Mouse (Mus musculus) neutrophil, adult 5-6 weeks (primary cell): ENCODE results near the gene Itgb6. TPM values are rescaled to one million over a fixed set of nuclear protein-coding genes. Genes with fewer than 3 reads are reported as not detected.

Experiments used
- ATAC-seq: fragments of 151-379, 151-347 bp; 2 replicates; pipeline ENCODE4 v1.8.0; 2017; ENCODE audit warnings: mild to moderate bottlenecking, moderate TSS enrichment; ENCODE audit not compliant: insufficient number of reproducible peaks, poor library complexity, low FRiP score, severe bottlenecking; ENCODE audit errors: extremely low read depth
- total RNA-seq: library from RNA; stranded (forward); fragments of 200-1000 nt; gene quantifications from 2 replicates; pipeline ENCODE4 v1.2.3, GENCODE M21; 2017

Gene Itgb6
- total RNA-seq, 1 experiment from 2014 or later = not detected

DNA sequence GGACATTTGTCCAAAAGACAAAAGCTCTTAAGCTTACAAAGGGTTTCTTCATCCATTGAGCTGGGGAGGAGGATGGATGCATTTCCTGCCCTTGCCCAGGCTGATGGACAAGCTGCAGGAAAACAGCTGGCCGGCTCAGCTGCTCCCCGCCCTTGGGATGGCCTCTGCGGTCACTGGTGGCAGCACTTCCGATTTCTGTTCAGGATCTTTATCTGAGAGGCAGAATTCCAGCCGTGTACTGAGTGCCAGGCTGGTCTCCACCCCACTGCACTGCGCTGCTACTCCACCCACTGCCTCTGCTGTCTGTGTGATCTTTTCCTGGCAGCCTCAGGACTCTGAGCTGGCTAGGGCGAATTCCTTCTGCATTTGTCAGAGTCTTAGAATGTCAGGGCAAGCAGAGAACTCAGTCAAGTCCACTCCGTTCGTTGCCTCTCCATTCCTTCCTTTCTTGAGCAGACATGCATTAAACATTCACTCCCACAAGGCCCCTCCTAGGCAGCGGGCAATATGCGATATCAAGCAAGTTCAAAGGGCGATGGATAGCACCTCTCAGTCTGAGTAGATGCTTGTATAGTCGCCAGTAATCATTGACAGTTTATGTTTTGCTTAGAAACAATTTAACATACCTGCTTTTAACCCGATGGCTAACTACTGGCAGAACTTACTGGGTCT is 33.4 kb downstream of the Itgb6 start:
- ATAC-seq = no peak

DNA sequence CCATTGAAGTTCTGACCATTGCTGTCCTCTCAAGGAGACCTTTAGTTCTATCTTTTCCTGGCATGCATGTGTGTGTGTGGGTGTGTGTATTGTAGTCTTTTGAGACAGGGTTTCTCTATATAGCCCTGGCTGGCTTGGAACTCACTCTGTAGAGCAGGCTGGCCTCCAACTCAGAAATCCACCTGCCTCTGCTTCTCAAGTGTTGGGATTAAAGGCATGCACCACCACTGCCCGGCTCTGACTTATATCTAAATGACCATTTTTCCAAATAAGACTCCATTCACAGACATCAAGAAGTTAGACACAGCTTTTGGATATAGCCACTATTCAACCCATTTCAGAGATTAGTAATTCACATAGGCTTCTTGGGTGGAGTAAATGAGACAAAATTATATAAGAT is 34.3 kb downstream of the Itgb6 start:
- no peak for ATAC-seq

DNA sequence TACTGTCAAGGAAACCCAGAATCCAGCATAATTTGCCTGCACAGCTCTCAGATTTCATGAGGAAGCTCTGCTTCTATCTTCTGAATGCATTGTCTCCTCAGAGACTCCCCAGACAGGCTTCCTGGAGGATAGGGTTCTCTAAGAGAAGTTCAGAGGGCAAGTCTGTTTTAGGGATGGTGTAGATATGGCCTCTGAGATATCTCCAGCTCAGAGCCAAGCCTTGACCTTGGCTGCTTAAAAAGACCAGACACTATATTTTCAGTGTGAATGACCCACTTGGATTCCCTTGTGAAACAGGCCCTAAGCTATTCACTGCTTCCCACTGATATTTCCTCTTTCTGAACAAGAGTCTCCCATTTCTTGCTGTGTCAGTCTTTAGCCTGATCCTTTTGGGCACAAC is 36.5 kb downstream of the Itgb6 start:
- ATAC-seq = no peak

DNA sequence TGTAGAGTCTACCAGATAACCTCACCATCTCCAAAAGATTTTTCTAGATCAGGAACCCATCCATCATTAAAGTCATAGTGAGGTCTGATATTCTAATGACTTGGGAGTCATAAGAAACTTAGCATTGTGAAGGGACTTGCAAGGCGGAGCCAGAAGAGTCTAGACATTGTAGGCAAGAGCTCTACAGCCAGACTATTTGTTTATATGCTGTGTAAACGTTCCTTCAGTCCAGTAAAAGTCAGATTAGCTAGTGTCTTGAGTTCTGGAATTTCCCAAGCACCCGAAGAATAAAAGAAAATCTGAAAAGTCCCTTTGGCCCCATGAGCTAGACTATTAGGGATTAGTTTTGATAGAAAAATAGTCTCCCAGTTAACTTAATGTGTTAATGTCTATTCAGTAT is 38.3 kb downstream of the Itgb6 start:
- ATAC-seq = no peak

DNA sequence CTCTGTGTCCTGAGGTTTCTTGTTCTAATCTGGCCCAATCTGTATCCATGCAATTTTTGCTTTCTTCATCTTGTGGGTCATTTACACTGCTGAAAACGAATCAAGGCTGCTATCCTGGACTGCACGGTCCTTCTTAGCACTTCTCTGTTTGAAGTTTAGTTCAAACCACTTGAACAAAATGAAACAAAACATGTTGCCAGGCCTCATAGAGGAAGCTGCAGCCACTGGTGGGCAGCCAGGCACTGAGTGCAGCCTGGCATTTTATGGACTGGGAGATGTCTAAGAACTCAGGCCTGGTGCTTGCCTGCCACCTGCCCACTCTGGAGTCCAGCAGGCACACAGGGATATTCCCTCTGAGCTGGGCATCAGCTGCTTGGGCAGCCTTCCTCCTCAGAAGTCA is 39.9 kb downstream of the Itgb6 start:
- ATAC-seq = no peak

DNA sequence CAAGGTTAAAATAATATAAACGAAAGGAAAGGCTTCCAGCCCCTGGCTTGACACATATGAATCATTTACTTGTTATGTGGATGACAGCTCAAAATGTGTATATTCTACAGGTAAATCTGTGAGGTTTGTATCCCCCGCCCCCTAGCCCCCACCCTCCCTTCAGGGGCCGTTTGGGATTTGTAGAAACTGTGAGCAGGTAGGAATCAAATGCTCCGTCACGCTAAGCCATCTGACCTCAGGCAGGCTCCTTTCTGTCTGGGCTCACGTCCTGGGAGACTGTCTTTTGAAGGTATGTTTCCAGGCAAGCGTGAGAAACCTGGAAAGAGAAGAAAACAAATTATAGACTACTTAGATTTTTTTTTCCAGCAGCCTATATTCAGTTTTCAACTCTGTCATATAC is 48.0 kb downstream of the Itgb6 start:
- ATAC-seq = no peak

DNA sequence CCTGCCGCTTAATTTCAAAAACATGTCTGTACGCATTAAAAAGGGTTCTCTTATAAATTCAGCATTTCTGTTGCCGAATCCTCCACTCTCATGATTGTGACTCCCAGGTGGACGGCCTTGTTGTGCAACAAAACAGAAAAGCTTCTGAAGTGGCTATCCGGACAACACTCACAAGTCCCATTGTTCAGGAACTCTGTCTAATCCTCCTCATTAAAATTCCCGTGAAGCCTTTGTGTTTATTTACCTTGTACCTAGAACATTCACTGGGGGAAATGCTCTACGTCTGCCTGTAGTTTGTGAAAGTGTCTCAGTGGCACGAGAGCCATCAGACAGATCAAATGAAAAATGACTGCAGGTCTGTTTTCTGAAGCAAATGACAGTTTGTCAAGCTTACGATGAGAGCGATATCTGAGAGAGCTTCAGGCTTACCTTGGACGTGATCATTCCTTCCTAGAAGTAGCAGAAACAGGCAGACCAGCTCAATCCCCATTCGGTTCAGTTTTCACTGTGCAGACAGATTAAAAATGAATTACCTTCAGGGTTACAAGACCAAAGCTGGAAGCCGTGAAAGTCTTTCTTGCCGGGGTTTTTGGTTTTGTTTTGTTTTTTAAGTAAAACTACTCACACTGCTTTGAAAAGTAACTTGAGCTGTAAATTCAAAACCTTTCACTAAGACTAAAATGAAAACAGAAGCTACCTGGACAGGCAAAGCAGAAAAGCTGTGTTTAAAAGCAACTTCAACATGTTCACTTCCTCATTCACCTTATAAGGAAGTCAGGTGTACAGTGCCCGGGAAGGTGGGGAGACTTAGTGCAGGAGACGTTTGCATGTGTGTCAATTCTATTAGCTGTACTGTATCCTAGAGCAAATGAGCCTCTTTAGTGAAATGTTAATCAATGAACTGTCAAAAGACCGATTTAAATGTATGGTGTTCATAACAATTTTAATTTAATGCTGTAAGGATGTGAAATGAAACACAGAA is 49.2 kb downstream of the Itgb6 start:
- ATAC-seq = no peak

DNA sequence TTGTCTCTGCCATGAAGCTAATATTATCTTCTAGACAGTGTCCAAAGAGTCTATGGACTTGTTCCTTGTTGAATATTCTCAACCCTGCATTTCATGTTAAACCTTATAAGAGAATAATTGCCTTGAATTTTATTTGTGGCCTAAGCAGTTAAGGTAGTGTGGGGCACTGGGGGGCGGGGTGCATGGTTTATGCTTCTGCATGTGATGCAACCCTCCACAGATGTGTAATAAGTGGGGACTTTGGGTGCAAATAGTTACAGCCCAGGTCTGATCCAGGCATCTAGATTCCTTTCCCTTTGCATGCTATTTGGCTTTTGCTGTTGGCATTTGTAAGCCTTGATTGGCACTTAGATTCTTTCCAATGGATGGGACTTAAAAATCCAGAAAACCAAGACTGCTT is 51.2 kb downstream of the Itgb6 start:
- no peak for ATAC-seq

DNA sequence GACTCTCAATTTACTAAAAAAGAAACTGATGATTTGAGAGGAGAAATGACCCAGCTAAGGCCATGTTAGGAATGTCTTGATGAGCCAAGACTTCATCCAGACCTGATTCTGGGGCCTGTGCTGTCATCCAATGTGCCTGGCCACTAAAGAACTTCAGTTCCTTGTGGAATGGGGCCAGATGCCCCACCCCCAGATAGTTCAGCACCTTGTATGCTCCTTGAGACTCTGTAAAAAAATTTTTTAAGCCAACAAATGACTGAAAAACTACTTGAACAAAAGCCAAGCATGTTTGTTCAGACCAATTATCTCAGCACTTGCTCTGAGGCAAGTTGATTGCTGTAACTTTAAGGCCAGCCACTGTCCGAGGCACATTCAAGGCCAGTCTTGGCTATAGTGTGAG is 59.4 kb downstream of the Itgb6 start:
- no peak for ATAC-seq

DNA sequence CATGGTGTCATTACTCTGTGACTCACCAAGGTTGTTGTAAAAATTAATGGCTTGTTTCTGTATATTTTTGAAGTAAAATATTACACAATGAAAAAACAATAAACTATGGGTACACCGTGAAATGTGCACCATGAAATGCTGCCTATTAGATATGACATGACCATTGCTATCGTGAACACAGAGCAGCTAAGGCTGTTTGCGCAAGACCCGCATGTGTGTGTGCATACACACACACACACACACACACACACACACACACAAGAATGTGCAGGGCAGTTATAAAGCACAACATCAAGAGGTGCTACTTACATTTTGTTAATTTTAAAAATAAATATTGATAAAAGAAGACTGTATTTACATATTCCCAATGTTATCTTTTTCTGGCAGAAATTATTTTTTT is 62.5 kb downstream of the Itgb6 start:
- no peak for ATAC-seq

DNA sequence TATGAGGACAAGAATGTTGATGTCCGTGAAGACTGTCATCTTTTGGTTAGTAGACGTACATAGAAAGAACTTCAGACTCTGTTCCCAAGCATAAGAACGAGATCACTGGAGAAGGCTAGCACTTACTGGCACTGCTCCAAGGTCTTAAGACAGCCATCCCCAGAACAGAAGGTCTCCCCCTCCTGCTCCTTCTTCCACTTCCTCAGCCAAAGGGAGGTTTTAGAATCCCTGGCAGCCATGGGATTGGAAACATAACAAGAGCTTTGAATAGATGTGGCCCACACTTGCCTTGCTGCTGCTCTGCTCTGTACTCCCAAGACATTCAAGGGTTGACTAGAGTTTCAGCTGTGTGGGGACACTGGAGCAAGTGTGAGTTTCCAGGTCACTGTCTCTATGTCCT is 63.5 kb downstream of the Itgb6 start:
- ATAC-seq = no peak

DNA sequence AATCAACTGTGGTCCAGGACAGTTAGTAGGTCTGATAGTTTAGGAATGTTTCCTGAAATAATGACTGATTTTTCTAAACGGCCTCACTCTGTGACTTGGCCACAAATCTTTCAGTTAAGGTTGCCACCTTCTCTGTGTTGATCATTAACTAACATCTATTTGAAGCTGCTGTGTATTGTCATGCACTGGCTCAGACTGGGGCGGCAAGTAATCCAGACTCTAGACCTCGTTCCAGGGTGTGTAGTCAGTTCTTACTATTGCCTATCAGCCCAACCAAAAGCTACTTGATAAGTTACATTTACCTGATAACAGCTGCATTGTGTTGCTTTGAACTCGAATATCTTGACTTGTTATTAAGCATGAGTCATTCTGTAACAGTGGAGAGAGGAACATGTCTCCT is 67.6 kb downstream of the Itgb6 start:
- no peak for ATAC-seq

DNA sequence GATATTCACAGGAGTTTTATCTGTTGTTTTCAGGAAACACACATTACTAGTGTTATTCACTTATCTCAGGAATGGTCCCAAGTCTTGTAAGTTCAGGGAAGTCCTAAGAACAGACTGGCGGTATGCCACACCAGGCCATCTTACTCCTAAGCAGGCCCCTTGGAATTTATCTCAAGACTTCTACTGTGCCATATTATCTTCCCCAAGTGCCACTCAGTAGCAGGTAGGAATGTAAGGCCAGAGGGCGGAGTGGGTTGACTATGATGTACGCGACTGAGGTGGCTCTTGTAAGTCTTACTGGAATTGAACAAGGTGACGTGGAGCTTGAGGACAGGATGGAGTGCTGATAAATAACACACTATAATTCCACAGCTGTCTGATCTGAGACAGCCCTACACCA is 72.3 kb downstream of the Itgb6 start:
- ATAC-seq = no peak

DNA sequence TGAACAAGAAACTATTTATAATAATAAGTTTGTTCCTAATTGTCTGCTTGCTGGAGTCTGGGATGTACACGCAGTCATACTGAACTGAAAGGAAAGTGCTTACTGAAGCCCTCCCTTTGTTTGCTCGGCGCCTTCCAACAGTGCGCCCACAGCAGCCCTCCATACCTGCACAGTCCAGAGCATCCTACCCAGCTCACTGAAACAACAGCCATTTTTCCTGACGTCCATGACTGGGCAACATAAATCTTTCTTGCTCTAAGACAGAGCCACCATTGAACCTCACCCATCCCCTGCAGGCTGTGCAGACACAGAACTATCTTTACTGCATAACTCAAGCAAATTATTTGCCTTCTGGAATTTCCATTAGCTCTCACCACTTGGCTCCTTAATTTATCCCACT is 74.8 kb downstream of the Itgb6 start:
- ATAC-seq = no peak

DNA sequence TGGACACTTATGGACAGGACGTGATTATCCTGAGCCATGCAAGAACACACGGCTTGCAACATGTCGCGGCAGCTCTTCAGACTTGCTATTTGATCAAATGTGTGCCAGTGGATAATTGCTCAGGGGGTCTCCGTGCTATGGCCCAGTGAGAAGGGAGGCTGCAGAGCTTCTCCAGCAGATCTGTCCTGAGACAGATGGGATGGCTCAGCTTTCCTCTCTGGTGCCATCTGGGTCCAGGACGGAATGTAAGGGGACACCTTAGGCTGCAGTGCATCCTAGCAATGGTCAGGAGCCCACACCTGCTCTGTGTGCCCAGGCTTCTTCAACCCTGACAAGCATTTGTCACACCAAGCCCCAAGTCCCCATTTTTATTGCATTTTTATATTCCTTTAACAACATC is 75.9 kb downstream of the Itgb6 start:
- no peak for ATAC-seq

DNA sequence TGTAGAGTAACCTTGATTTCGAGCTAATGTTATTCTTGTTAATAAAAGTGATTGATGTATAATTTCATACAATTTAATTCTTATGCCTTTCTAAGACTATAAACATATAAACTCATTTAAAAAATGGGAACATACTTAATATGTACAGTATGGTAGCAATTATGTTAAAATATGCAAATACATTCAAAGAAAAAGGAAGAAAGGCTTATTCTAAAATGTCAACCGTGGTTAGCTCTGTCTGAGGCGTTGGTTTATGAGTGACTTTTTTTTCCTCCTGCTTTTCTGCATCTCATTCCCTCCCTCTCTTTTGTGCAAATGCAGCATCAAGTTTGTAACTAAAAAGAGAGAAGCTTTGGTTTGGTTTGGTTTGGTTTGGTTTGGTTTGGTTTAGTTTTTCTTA is 79.0 kb downstream of the Itgb6 start:
- no peak for ATAC-seq

DNA sequence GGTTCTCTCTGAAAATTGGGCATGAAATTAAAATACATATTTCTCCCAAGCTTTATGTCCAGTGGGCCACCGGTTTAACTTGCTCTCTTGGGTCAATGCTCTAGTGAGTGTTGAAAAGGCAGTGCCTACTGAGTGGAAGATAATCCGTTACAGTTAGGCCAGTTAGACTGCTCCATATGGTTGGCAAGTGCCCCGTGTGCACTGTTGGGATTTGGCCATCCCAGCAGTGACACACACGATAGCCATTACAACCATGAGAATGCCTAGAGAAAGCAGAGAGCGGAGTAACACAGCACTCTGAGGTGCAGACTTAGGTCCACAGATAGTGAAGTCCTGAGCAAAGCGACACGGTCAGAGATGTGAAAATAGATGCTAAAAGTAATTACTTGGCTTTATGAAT is 79.8 kb downstream of the Itgb6 start:
- ATAC-seq = no peak

DNA sequence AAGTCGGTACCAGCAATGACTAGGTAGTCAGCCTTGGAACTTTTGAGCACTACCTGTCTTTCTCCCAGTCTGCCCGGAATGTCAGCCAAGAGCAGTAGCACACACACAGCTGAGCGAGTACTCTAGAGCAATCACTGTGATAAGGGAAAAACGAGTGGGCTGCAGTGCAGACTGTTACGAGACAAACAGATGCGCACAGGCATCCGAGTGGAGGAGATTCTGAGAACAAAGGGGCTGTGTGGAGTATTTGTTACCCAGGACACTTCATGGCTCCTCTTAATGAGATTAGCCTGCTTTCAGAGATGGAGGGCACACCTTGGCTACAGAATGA is 82.1 kb downstream of the Itgb6 start:
- no peak for ATAC-seq

DNA sequence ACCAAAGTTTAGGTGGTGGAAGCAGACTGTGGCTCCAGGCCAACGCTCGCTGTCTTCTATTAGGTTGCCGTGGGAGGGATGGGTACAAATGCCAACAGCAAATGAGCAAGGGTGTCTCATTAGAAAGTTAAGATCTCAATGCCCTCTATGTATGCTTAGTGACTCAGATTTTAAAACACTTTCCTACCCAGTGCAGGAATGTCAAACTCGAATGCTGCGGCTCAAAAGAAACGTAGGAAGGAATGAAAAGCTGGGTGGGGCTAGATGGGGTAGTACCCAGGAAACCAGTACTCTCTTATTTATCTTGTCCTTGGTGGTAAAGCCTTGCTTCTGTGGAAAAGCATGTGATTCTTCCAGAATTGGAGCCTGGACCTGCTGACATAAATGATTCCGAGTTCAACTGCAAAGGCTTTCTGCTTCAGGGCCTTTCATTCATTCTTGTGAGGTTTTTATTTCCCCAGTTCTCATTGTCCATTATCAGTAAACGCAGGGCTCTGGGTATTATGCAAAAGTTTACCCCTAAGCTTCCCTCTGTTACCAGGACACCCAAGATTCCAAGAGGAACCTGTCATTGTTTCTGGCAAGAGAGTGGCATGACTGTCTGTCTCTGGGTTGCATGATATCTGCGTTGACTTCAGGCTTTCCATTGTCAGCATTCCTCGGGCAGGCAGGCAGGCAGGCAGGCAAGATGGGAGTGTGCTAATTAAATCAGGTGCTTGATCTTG is 82.7 kb downstream of the Itgb6 start:
- no peak for ATAC-seq
